In genomic region chr10:39731736-39732265, GRCm38 (mm10) we compare ENCODE assay signal across 8 mouse cellular contexts. TPM values are rescaled to one million over a fixed set of nuclear protein-coding genes. Genes with fewer than 3 reads are reported as not detected.
DNase-seq lines count a peak whose midpoint lies in the region; ATAC-seq and TF ChIP-seq lines count a peak whose summit lies in the region.

TSS of gene Rev3l (plus strand) at chr10:39732118.

- H3K4me1 ChIP-seq in cortical plate, adult 2 months (ENCODE audit: control insufficient read depth, insufficient read depth, low read length) = no peaks in the 10 kb centered on the region
- no peaks in the 10 kb centered on the region for H3K4me1 ChIP-seq in hindbrain, postnatal 0 days (ENCODE audit: insufficient read depth, low read length)

- peaks cover 38% of the 10 kb centered on the region for H3K79me2 ChIP-seq in macrophage (ENCODE audit: inconsistent target)

- ATAC-seq in activated CD4-positive, CD25-positive, alpha-beta regulatory T cell, adult 4 months = peak; percentile 51
- peak; percentile 87 for ATAC-seq in hindbrain, postnatal 0 days

- TF ChIP-seq CTCF in cortical plate, adult 2 months (IDR thresholded peaks at IDR 0.05; ENCODE audit: extremely low read depth, insufficient read depth, low read length) = no peak
- no peak for TF ChIP-seq CTCF in hindbrain, postnatal 0 days (IDR thresholded peaks at IDR 0.05; ENCODE audit: low read depth)
- no peak for TF ChIP-seq CTCF in left cerebral cortex, adult 2 months (IDR thresholded peaks at IDR 0.05)

- H3K4me3 ChIP-seq in cortical plate, adult 2 months (ENCODE audit: insufficient read depth, low read length) = peak within 1 kb of the TSS; percentile 98
- peak within 1 kb of the TSS; percentile 84 for H3K4me3 ChIP-seq in hindbrain, postnatal 0 days (ENCODE audit: low read length)
- peak within 1 kb of the TSS; percentile 98 for H3K4me3 ChIP-seq in left cerebral cortex, adult 2 months
- H3K4me3 ChIP-seq in macrophage (ENCODE audit: inconsistent target) = peak within 1 kb of the TSS; percentile 77

- peak; percentile 64 for TF ChIP-seq POLR2A in cortical plate, adult 2 months (IDR thresholded peaks at IDR 0.05; ENCODE audit: extremely low read depth, insufficient read depth, low read length)

- H3K9ac ChIP-seq in hindbrain, postnatal 0 days (replicated peaks; ENCODE audit: low read length) = peak within 1 kb of the TSS; percentile 99

- H3K27me3 ChIP-seq in hindbrain, postnatal 0 days (ENCODE audit: insufficient read depth, low read length) = no peaks in the 10 kb centered on the region

- peak; percentile 89 for DNase-seq in gastrocnemius, adult 8-10 months (ENCODE audit: low spot score in 2 of 2)
- peak; percentile 97 for DNase-seq in hindbrain, postnatal 0 days (ENCODE audit: low spot score)
- peak; percentile 86 to 89 for DNase-seq in left cerebral cortex, adult 2 months (ENCODE audit: extremely low spot score in 1 of 2, low spot score in 2 of 2)
- peak; percentile 88 for DNase-seq in retina, postnatal 7 days (ENCODE audit: low read depth, low spot score)
- peak; percentile 87 for DNase-seq in urinary bladder, adult 2 months (ENCODE audit: low spot score)

- H3K27ac ChIP-seq in cortical plate, adult 2 months (ENCODE audit: insufficient read depth, low read length) = peak within 1 kb of the TSS; percentile 98
- peak within 1 kb of the TSS; percentile 100 for H3K27ac ChIP-seq in hindbrain, postnatal 0 days
- H3K27ac ChIP-seq in left cerebral cortex, adult 2 months = peak within 1 kb of the TSS; percentile 99
- H3K27ac ChIP-seq in macrophage = peak within 1 kb of the TSS; percentile 68

- 1% methylated on average over 45 of the region's 64 CpGs for WGBS in hindbrain, postnatal 0 days
- WGBS in macrophage (ENCODE audit: missing documents) = under 1% methylated on average over 48 of the region's 64 CpGs

- no peaks in the 10 kb centered on the region for H3K36me3 ChIP-seq in hindbrain, postnatal 0 days (ENCODE audit: insufficient read depth, low read length)
- H3K36me3 ChIP-seq in macrophage (ENCODE audit: inconsistent target) = no peaks in the 10 kb centered on the region

- peak within 1 kb of the TSS; percentile 68 for H3K4me2 ChIP-seq in hindbrain, postnatal 0 days (ENCODE audit: low read depth, low read length)

- H3K9me3 ChIP-seq in hindbrain, postnatal 0 days (ENCODE audit: low read length) = no peaks in the 10 kb centered on the region

- intact Hi-C loops in left cerebral cortex, adult 2 months (cut with DNase I) = loop anchor here (1.0 to 5.0 kb wide), 6 partner anchors 102 to 561 kb away; no protein-coding TSS in a partner anchor

RNA-seq across cellular contexts. Expression of gene Rev3l, which starts in this region (rescaled TPM):
- polyA plus RNA-seq in activated CD4-positive, CD25-positive, alpha-beta regulatory T cell, adult 4 months (2017; shearing (Covaris generic)) = 10 to 100 TPM; 12.1 to 15.8 TPM
- 31.1 and 33.8 TPM in 2 replicates for polyA plus RNA-seq in cortical plate, adult 2 months (2012; rRNA removed)
- total RNA-seq in gastrocnemius, adult 8-10 months (2022) = 10 to 100 TPM; 18.1 to 27.9 (median 23.9) TPM
- total RNA-seq in hindbrain, postnatal 0 days (2014; rRNA removed) = 89.5 and 105 TPM in 2 replicates
- polyA plus RNA-seq in hindbrain, postnatal 0 days (2015; fragmentation: Nextera tagmentation; extraction: Ambion mirVana) = 22.3 and 23.3 TPM in 2 replicates
- 10 to 100 TPM; 27.9 to 28.6 TPM for total RNA-seq in left cerebral cortex, adult 2 months (2021)
- 100 to 1,000 TPM in 2 of 26 experiments, 10 to 100 TPM in 24; 16.9 to 103 (median 60.3) TPM for total RNA-seq in macrophage (2018; cell fraction: chromatin; rRNA removed)
- total RNA-seq in macrophage (2018; cell fraction: cytosol; rRNA removed) = 10 to 100 TPM in 25 of 26 experiments, 1 to 10 TPM in 1; 8.5 to 21.7 (median 14.7) TPM
- total RNA-seq in macrophage (2018; cell fraction: nucleus; rRNA removed) = 10 to 100 TPM; 14.2 to 52.8 (median 30.4) TPM
- polyA plus RNA-seq in macrophage (2018) = 9.9 to 11.3 TPM (median 9.9 TPM) in 3 replicates
- 48.3 and 53.1 TPM in 2 replicates for polyA plus RNA-seq in urinary bladder, adult 2 months (2012; rRNA removed)

Comparison
In these comparisons a context has a peak if more than half of its experiments do, and no peak if none do; other contexts are left out.
1. Peak in every context shown above with its lines: DNase-seq, ATAC-seq, H3K4me3 ChIP-seq and H3K27ac ChIP-seq.